Mouse (Mus musculus) erythroblast, adult 5-6 weeks (primary cell): Measurements from ENCODE around the gene Atg14. TPM values are rescaled to one million over a fixed set of nuclear protein-coding genes. Genes with fewer than 3 reads are reported as not detected.
A peak's percentile ranks its signal among the peaks of the same experiment; 100 is the strongest.
"Not testable (repeated sequence)": the region's sequence is repeated elsewhere in the genome, so short reads cannot be mapped to it uniquely, and the experiment has no call there.

Source experiments
- ATAC-seq: replicated peaks from 2 replicates; pipeline ENCODE4 v1.8.0; 2016; ENCODE audit warnings: moderate number of reproducible peaks, mild to moderate bottlenecking, moderate TSS enrichment, inconsistent platforms; ENCODE audit not compliant: poor library complexity, low FRiP score, severe bottlenecking
- total RNA-seq, 2 experiments: library from RNA; stranded (forward) in 1 of 2; stranded (reverse) in 1 of 2; fragments of 150-400 nt in 1 of 2; fragments of 200-764, 138-1000 nt in 1 of 2; gene quantifications; 2 replicates each; pipeline versions ENCODE4 v1.2.3 to v1.2.4; 2015 to 2017; ENCODE audit warnings: low replicate concordance in 2 of 2

The Atg14 gene
- total RNA-seq (2015; ENCODE audit: low replicate concordance), result 11.5 and 30.7 TPM in 2 replicates
- 49.3 and 53.5 TPM in 2 replicates for total RNA-seq (2017; ENCODE audit: low replicate concordance)

GRCm38 (mm10) chr14:47570549-47570948, at the start of gene Atg14:
Gene Atg14, minus strand, starts transcription at chr14:47570649.
- ATAC-seq, result not testable (repeated sequence)

- ATAC-seq, result no peak
Measured at GRCm38 (mm10) chr14:47618891-47619290, 48.4 kb upstream of the Atg14 start.

DNA sequence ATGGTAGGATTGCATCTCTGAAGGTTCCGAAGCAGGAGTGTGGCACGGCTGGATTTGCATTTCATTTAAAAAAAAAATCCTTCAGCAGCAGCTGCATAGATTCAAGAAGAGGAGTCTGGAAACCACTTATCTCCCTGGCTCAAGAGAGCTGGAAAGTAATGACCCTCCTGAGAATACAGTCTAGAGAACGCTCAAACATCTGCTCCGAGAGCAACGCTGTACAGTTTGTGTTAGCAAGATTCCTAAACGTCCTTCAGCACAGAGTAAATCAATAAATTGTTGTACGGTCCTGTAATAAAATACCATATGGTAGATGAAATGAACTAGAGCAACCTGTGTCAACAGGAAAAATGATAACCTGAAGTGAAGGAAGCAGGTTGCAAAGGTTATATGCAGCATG, 42.8 kb upstream of the Atg14 start:
- ATAC-seq, result no peak

GRCm38 (mm10) chr14:47597942-47598388, 27.5 kb upstream of the Atg14 start:
- ATAC-seq, result no peak

DNA sequence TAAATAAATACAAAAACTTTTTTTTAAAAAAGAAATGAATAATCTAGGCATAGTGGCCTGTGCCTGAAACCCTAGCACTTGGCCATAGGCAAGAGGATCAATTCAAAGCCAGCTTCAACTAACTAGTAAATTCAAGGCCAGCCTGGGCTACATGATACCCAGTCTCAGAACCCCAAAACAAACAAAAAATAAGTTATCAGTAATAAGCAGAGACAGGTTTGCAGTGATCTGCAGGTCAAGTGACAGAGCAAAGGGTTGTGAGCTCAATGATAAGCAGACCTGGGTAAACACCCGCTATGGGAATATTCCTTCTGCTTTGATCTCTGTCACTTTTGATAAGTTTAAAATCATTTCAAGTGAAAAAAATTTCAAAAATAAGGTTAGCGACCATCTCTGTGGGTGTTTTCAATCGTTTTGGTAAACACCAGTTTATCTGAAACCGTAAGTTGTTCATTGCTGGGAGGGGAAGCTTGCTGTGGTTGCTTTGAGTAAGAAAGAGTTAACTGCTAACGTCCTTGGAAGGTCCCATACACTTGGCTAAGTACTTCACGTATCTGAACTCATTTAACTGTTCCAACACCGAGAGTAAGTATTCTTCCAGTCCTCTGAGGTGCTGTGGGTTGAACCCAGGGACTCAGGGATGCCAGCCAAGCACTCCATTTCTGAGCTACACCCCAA, 24.1 kb upstream of the Atg14 start:
- ATAC-seq, result peak; percentile 85

- ATAC-seq, result no peak
Measured at GRCm38 (mm10) chr14:47590391-47590975, 20.0 kb upstream of the Atg14 start.

- ATAC-seq, result peak; percentile 76
Measured at GRCm38 (mm10) chr14:47589444-47589843, 19.0 kb upstream of the Atg14 start.

DNA sequence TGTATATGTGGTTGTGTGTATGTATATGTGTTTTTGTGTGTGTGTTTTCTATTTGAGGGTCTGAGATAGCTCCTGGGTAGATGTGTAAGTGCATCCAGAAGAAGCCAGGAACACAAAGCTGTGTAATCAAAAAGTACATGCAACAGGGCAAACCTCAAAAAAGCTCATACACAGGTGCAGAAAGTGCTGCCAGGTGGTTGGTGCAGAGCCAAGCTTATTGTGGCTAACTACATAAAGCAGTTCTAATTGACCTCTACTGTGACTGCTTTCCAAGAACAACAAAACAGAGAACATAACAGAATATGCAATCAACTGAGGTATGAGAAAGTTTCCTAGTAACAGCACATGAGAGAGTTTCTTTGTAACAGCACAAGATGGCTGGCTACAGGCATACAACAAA, 13.9 kb upstream of the Atg14 start:
- ATAC-seq, result no peak

GRCm38 (mm10) chr14:47581681-47582080, 11.2 kb upstream of the Atg14 start:
- ATAC-seq, result no peak

GRCm38 (mm10) chr14:47581280-47581679, 10.8 kb upstream of the Atg14 start:
- ATAC-seq, result no peak

GRCm38 (mm10) chr14:47578086-47578485, 7.6 kb upstream of the Atg14 start:
- ATAC-seq, result no peak

GRCm38 (mm10) chr14:47576687-47577086, 6.2 kb upstream of the Atg14 start:
- no peak for ATAC-seq

DNA sequence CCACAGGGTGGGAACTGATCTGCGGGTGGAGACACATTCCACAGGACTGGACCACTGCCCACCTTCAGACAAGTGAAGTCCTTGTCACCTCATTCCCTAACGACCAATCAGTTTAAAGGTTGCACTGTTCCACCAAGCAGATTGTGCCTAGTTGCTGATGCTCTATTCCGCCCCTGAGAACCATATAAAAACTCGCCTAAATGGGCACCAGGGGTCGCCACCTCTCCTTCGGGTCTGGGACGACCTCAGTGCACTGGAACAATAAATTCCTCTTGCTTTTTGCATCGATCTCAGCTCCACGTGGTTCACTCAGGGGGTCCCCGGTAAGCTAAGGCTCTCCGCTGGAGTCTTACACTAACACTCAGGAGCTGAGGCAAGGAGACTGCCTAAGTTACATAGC, 4.3 kb upstream of the Atg14 start:
- no peak for ATAC-seq

DNA sequence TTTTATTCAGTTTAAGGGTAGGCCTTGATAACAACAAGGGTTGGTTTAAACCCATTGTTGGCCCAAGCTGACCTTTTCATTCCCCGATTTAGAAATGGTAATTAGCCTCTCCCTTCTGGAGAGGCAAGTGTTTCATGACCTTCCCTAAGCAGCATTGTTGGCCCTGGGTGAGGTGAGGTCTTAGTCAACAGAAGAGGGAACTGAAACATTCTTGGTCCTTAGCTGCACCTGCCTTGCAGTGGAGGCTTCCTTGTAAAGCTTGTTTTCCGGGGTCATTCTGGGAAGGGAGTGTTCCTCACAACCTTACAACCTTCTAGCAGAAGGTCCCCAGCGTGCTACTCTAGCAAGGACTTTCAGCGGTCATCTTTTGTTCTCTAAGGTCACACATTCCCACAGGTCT, 2.3 kb upstream of the Atg14 start:
- no peak for ATAC-seq

DNA sequence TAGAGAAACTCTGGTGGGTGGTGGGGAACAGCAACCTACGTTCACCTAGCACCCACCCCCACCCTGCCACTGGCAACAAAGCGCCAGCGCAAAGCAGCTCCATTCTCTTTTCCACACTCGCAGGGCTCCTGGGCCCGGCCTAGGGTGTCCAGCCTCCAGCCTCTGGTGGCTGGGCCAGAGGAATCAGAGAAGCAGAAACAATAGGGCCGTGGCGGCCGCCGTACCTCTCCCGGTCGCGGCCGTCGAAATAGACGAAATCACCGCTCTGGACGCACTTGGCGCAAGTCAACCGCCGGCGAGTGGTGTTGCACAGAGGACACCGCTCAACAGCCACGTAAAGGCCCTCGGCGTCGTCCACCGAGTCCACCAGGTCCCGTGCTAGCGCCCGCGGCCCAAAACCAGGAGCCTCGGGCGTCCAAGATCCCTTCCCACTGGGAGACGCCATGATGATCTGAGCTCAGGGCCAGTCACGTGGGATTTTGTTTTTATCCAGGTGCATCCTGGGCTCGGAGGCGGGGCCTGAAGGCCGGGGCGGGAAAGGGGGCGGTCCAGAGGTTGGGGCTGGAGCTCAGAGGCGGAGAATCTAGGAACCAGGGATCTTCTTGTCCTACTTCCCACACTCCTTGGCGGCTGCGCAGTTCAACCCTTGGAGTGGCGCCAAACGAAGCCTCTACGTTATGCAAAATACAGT, 2.3 kb downstream of the Atg14 start:
- ATAC-seq, result peak; percentile 98

DNA sequence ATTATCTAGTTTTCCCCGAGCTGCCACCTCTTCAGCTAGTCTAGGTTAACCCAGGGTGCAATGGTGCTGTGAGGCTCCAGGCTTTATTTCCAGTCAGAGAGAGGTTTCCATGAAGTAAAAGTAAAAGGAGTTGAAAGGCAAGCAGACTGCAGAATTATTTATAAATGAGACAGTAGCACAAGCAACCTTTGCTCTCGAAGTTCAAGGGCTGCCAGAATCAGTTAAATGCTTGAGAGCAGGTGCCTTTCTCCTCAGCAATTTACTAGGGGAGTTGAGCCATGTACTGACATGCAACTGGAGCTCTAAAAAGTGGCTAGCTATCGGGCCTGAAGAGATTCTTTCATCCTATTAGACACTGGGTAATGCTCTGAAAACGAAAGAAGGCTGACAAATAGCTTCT, 7.3 kb downstream of the Atg14 start:
- ATAC-seq, result no peak

DNA sequence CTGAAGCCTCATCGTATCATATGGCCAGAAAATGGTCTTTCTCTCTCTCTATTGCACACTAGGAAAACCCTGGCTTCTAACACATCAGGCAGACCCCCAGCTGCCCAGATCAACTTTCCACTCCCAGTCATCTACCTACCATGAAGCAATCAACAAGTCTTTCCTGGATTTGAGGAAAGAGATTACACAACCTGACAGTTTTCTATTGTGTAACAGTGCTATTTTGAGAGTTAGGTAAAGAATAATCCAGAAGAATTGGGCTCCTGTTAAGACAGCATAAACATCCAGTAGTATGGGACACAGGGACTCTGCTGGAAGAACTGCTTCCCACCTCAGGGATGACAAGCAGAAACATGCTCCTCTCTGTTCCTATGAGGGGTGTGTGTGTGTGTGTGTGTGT, 7.9 kb downstream of the Atg14 start:
- no peak for ATAC-seq

DNA sequence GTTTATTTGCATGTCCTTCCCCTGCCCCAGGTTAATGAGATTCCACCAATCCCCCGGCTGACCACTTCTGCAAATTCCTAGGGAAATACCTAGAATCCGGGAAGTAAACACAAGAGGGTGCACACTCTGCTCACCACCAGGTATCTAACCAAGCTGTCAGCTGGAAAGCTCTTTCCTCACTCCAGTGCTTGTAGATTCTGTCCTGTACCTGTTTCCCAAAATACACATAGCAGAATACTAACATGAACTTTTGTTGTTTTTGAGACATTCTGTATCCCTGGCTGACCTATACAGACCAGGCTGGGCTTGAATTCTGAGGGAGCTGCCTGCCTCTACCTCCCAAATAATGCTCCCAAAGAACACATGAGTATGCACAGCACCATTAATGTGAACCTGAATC, 9.7 kb downstream of the Atg14 start:
- ATAC-seq, result no peak

- no peak for ATAC-seq
Measured at GRCm38 (mm10) chr14:47555225-47555624, 15.2 kb downstream of the Atg14 start.

- no peak for ATAC-seq
Measured at GRCm38 (mm10) chr14:47554236-47554635, 16.2 kb downstream of the Atg14 start.

- ATAC-seq, result no peak
Measured at GRCm38 (mm10) chr14:47553380-47553779, 17.1 kb downstream of the Atg14 start.
